Mouse (Mus musculus) hindbrain, embryonic 15.5 days (tissue): ENCODE measurements around the gene Acbd4. TPM values are rescaled to one million over a fixed set of nuclear protein-coding genes. Genes with fewer than 3 reads are reported as not detected.
A peak's percentile ranks its signal among the peaks of the same experiment; 100 is the strongest.

Source experiments
- ATAC-seq: fragments of 200-750 bp; cut with Nextera tagmentation; 2 replicates; pipeline ENCODE4 v1.8.0; 2017; ENCODE audit warnings: low read depth, moderate number of reproducible peaks, moderate TSS enrichment; ENCODE audit not compliant: low FRiP score
- H3K27ac ChIP-seq: fragments of 300-500 bp; sonication (generic); replicated peaks from 2 replicates; pipeline ENCODE4 v1.5.1; 2015; ENCODE audit warnings: mild to moderate bottlenecking, inconsistent platforms
- H3K27me3 ChIP-seq: fragments of 300-500 bp; sonication (generic); 2 replicates; pipeline ENCODE4 v1.6.1; 2015; ENCODE audit warnings: control low read depth, inconsistent platforms
- H3K36me3 ChIP-seq: fragments of 300-500 bp; sonication (generic); 2 replicates; pipeline ENCODE4 v1.6.1; 2015; ENCODE audit warnings: control low read depth, inconsistent platforms
- H3K4me1 ChIP-seq: fragments of 300-500 bp; sonication (generic); replicated peaks from 2 replicates; pipeline ENCODE4 v1.6.1; 2015; ENCODE audit warnings: control low read depth, inconsistent platforms
- H3K4me2 ChIP-seq: fragments of 300-500 bp; sonication (generic); 2 replicates; pipeline ENCODE4 v1.6.1; 2015; ENCODE audit warnings: moderate library complexity, mild to moderate bottlenecking, inconsistent platforms
- H3K4me3 ChIP-seq: fragments of 300-500 bp; sonication (generic); 2 replicates; pipeline ENCODE4 v1.5.1; 2015; ENCODE audit warnings: mild to moderate bottlenecking, inconsistent platforms
- H3K9ac ChIP-seq: fragments of 300-500 bp; sonication (generic); 2 replicates; pipeline ENCODE4 v1.6.1; 2015; ENCODE audit warnings: inconsistent platforms
- H3K9me3 ChIP-seq: fragments of 300-500 bp; sonication (generic); 2 replicates; pipeline ENCODE4 v1.6.1; 2016; ENCODE audit warnings: control low read depth, inconsistent platforms
- WGBS: fragments of 180-500 bp; shearing (Covaris S2); methylation state at CpG from one replicate; pipeline ENCODE4 v1.1.7; 2015; 5-methylcytosine and 5-hydroxymethylcytosine counted together
- polyA plus RNA-seq: library from polyadenylated mRNA; unstranded; fragments of >200 nt; fragmentation: Nextera tagmentation; extraction: Ambion mirVana; gene quantifications from 2 replicates; pipeline ENCODE4 v1.2.1, GENCODE M21; 2015

Acbd4 gene
- polyA plus RNA-seq, 1 experiment from 2014 or later: 11.1 TPM

DNA sequence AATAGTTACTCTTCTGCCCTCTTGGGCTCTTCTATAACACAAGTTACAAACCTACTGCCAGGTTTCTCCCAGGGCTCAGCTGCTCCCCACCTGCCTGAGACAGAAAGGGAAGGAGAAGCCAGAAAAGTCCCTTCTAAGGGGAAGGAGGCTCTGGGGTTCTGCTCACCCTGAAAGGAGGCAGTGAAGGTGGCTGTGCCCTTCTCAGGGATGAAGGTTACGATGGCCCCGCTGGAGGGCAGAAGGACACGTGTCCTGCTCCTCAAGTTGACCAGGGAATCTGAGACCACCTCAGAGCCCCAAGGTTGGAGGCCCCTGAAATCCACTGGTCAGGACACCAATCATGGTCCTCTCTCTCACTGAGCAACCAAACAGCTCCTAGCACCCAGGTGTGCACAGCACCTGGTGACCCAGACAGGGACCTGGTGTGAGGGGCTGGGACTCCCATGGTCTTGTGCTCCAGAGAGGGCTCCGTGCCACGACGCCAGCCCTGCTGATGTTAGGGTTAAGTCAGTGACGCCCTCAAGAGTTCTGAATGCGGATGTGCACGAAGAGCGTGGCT lies 31.1 kb upstream of the Acbd4 start:
- Histone ChIP-seq H3K36me3 (peaks cover 37% of the 10 kb centered on the region), H3K9ac (no peak overlapping the region), H3K4me3 (no peak overlapping the region), H3K27ac (no peak overlapping the region), H3K9me3 (no peaks in the 10 kb centered on the region), H3K4me1 (no peaks in the 10 kb centered on the region), H3K4me2 (no peak overlapping the region), H3K27me3 (no peaks in the 10 kb centered on the region)
- ATAC-seq: no peak
- WGBS: 98% methylated on average over 10 of the region's 10 CpGs

DNA sequence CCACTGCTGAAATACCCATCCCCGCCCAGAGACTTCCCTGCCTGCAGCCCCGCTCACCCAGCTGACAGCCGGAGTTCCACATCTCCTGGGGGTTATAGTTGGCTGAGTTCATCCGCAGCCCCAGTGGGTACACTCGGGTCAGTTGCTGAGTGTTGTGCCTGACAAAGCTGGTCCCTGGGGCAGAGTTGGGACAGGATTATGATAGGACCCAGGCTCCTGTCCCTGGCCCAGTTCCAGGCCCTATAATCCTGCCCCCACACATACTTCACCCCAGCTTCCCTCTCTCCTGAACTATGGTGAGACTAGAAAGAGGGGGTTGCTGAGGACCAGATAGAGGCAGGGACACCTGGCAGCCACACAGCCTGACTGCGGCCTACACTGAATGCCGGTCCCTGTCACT lies 27.8 kb upstream of the Acbd4 start:
- Histone ChIP-seq H3K4me2 (no peak overlapping the region), H3K36me3 (peaks cover 12% of the 10 kb centered on the region), H3K27me3 (no peaks in the 10 kb centered on the region), H3K9me3 (no peaks in the 10 kb centered on the region), H3K4me3 (no peak overlapping the region), H3K4me1 (no peaks in the 10 kb centered on the region), H3K9ac (no peak overlapping the region), H3K27ac (no peak overlapping the region)
- 85% methylated on average over 7 of the region's 7 CpGs for WGBS
- ATAC-seq: no peak

DNA sequence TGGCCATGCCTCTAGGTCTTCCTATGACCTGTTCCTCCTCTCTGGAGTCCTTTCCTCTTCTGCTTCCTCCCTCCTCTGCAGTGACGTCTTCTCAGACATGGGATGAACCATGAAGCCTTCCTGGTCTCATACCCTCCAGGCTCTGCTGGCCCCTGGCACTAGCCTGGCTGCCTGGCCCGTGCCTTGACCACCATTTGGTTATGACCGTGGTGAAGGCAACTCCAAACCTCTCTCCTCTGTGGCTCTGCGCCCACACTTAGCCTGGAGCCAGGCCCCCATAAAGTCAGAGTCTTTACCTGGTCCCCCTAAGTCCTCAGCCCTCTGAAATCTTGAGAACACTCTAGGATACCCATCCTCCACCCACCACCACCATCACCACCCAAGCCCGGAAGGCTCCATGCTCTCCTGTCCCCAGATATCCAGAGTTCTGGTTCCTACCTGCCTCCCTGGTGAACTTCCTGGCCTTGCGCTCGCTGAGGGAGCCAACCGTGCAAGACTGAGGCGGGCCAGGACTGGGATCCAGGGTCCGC lies 27.3 kb upstream of the Acbd4 start:
- H3K36me3 ChIP-seq: peaks cover 7% of the 10 kb centered on the region
- no peaks in the 10 kb centered on the region for H3K4me1 ChIP-seq
- no peak overlapping the region for H3K27ac ChIP-seq
- WGBS: 71% methylated on average over 10 of the region's 10 CpGs
- no peak for ATAC-seq
- H3K9ac ChIP-seq: no peak overlapping the region
- H3K4me3 ChIP-seq: no peak overlapping the region
- peaks cover 4% of the 10 kb centered on the region; the same call in 1 of the 2 replicates for H3K27me3 ChIP-seq
- H3K4me2 ChIP-seq: no peak overlapping the region
- H3K9me3 ChIP-seq: no peaks in the 10 kb centered on the region

DNA sequence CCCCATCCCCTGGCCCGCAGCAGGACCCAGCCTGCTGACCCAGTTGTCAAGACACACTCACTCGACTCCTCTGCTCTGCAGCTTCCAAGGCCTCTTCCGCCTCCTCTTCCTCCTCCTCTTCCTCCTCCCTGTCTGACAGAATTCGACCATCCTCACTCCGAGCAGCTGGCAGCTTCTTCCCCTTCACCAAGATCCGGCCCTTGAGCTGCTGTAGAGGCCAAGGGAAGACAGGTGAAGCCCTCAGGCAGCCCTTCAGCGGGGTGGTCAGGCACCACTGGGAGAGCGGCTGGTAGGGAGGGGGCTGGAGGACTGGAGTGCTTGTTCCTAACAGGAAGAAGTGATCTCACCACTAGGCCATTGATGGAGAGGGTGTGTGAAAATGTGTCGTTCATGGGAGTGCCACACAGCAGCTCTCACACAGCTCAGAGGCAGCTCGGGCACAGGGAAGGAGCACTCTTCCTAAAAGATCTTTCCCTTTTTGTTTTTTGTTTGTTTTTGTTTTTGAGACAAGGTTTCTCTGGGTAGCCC lies 26.6 kb upstream of the Acbd4 start:
- ATAC-seq: no peak
- Histone ChIP-seq H3K36me3 (peaks cover 2% of the 10 kb centered on the region; the same call in 1 of the 2 replicates), H3K4me1 (no peaks in the 10 kb centered on the region), H3K9ac (no peak overlapping the region), H3K4me2 (no peak overlapping the region), H3K9me3 (no peaks in the 10 kb centered on the region), H3K27me3 (peaks cover 4% of the 10 kb centered on the region; the same call in 1 of the 2 replicates), H3K4me3 (no peak overlapping the region), H3K27ac (no peak overlapping the region)
- WGBS: 33% methylated on average over 10 of the region's 10 CpGs

DNA sequence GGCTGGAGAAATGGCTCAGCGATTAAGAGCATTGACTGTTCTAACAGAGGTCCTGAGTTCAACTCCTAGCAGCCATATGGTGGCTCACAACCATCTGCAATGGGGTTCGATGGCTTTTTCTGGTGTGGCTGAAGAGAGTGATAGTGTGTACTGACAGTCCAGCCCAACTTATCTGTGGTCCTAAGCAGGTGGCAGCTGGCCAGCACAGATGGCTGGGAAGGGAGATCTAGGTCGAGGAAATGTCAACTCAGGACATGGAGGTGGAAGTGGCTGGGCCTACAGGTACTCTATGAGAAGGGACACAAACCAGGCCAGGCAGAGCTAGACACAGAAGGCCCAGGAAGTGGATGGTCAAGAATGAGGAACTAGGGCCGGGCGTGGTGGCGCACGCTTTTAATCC lies 25.5 kb upstream of the Acbd4 start:
- no peak overlapping the region for H3K27ac ChIP-seq
- no peak for ATAC-seq
- H3K4me2 ChIP-seq: no peak overlapping the region
- H3K9ac ChIP-seq: no peak overlapping the region
- H3K27me3 ChIP-seq: peaks cover 11% of the 10 kb centered on the region; the same call in 1 of the 2 replicates
- 95% methylated on average over 7 of the region's 7 CpGs for whole genome bisulfite sequencing
- H3K4me3 ChIP-seq: no peak overlapping the region
- no peaks in the 10 kb centered on the region for H3K36me3 ChIP-seq
- H3K4me1 ChIP-seq: peaks cover 10% of the 10 kb centered on the region
- no peaks in the 10 kb centered on the region for H3K9me3 ChIP-seq

DNA sequence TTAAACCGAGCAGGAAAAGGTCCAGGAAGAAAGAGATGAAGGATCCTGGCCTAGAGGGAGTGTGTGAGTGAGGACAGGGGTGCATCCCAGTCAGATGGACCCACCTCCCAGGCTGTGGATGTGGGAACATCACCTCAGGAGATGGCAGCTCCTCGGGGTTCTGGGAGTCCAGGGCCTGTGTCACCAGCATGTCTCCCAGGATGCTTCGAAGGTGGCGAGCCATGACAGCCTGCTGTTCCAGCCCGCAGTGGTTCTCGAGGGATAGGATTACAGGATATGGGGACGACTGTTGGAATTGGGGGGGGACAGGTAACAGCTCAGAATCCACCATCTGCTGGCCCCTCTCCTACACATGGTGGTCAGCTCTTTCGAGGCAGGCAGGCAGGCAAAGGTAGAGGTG lies 24.9 kb upstream of the Acbd4 start:
- Histone ChIP-seq H3K4me2 (no peak overlapping the region), H3K9ac (no peak overlapping the region), H3K27ac (no peak overlapping the region), H3K27me3 (peaks cover 16% of the 10 kb centered on the region), H3K4me3 (no peak overlapping the region), H3K4me1 (peaks cover 10% of the 10 kb centered on the region), H3K36me3 (no peaks in the 10 kb centered on the region), H3K9me3 (no peaks in the 10 kb centered on the region)
- no peak for ATAC-seq
- 87% methylated on average over 8 of the region's 8 CpGs for WGBS

DNA sequence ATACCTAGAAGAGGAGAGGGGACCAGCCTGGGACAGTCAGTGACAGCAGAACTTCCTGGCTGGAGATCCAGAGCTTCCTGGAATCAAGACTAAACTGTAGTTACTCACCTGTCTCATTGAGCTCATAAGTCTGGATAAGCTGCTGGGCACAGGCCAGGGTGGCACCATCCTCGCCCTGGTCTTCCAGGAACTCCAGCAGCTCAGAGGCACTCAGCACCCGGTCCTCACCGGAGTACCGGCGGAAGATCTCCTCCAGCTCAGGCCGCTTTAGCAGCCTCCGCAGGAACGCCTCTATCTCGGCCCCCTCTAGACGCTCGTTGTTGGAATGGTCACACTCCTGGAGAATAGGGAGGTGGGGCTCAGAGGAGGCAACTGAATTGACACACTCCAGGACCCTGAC lies 23.4 kb upstream of the Acbd4 start:
- Histone ChIP-seq H3K36me3 (no peaks in the 10 kb centered on the region), H3K9me3 (no peaks in the 10 kb centered on the region), H3K4me1 (peaks cover 10% of the 10 kb centered on the region), H3K9ac (no peak overlapping the region), H3K4me2 (no peak overlapping the region), H3K4me3 (no peak overlapping the region), H3K27ac (no peak overlapping the region), H3K27me3 (peaks cover 28% of the 10 kb centered on the region)
- ATAC-seq: no peak
- WGBS: 78% methylated on average over 11 of the region's 11 CpGs

DNA sequence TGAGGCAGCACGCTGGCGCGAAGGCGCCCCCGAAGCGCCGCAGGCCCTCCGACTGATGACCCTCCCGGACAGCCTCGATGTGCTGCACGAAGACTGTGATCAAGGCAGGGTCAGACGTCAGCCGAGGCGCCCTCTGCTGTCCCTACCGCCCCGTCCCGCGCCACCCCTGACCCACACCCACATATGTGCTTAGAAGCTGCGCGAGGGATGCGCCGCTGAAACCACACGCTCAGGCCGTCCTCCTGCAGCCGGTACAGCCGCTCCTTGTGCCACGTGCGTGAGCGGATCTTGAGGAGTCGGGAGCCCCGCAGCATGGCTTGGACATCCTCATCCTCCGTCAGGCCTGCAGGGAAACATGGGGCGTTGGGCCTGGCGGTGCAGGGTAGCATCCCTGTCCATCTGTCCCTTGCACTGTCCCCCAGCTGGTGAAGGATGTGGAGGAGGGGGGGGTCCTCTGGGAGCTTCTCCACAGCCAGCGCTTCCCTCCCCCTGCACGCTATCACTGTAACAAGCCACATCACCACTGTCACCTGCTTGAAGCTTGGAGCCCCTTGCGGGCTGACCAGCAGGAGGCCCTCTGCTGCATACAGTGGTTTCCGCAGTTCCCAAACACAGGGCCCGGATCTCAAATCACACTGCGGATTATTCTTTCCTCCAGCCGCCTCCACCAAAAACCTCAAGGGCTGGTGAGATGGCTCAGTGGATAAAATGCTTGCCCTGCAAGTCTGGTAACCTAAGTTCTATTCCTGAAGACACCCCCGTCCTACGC lies 21.0 kb upstream of the Acbd4 start:
- Histone ChIP-seq H3K4me3 (peak overlapping the region; percentile 29), H3K36me3 (no peaks in the 10 kb centered on the region), H3K27me3 (peaks cover 28% of the 10 kb centered on the region), H3K9me3 (no peaks in the 10 kb centered on the region), H3K4me2 (peak overlapping the region; percentile 56), H3K4me1 (peaks cover 10% of the 10 kb centered on the region), H3K9ac (peak overlapping the region; percentile 11; the same call in 1 of the 2 replicates), H3K27ac (no peak overlapping the region)
- 1% methylated on average over 43 of the region's 43 CpGs for WGBS
- peak; percentile 69; the same call in 1 of the 2 replicates for ATAC-seq

DNA sequence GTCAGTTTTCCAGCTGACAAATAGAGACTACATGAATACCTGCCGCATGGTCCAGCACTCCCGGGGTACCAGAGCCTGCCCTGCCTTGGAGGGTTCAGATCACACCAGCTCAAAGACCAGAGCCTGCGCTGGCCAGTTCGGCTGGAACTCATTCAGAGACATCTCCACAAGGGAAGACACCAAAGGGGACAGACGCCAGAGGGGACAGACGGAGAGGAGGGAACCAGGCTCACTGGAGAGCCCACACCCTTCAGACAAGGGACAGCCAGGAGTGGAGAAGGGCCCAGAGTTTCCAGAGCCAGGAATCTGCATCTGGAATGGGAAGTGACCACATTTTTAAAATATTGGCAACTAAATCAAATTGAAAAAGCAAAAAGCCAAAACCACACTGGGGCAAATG lies 19.9 kb upstream of the Acbd4 start:
- WGBS: 50% methylated on average over 6 of the region's 6 CpGs
- ATAC-seq: no peak
- no peaks in the 10 kb centered on the region for H3K9me3 ChIP-seq
- H3K4me3 ChIP-seq: no peak overlapping the region
- peaks cover 10% of the 10 kb centered on the region for H3K4me1 ChIP-seq
- peaks cover 28% of the 10 kb centered on the region for H3K27me3 ChIP-seq
- no peak overlapping the region for H3K9ac ChIP-seq
- H3K4me2 ChIP-seq: no peak overlapping the region
- no peaks in the 10 kb centered on the region for H3K36me3 ChIP-seq
- no peak overlapping the region for H3K27ac ChIP-seq

DNA sequence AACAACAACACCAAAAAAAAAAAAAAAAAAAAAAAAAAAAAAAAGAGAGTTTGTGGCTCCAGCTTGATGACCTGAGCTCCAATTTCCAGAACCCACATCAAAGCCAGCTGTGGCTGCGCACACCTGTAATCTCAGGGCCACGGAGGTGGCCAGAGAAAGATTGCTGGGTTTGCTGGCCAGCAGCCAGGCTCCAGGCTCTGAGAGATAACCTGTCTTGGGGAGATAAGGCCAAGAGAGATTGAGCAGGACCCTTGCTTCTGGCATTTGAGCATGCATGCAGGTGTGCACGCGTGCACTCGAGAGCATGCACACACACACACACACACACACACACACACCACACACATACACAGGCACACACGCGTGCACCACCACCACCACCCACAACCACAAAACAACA lies 8.2 kb upstream of the Acbd4 start:
- Histone ChIP-seq H3K9ac (no peak overlapping the region), H3K4me2 (no peak overlapping the region), H3K36me3 (no peaks in the 10 kb centered on the region), H3K4me3 (no peak overlapping the region), H3K27me3 (peaks cover 2% of the 10 kb centered on the region; the same call in 1 of the 2 replicates), H3K9me3 (no peaks in the 10 kb centered on the region), H3K27ac (no peak overlapping the region), H3K4me1 (0 out of 2 replicates have a peak, but pooled peaks cover 4% of the 10 kb centered on the region)
- no peak for ATAC-seq
- WGBS: 96% methylated on average over 7 of the region's 7 CpGs

DNA sequence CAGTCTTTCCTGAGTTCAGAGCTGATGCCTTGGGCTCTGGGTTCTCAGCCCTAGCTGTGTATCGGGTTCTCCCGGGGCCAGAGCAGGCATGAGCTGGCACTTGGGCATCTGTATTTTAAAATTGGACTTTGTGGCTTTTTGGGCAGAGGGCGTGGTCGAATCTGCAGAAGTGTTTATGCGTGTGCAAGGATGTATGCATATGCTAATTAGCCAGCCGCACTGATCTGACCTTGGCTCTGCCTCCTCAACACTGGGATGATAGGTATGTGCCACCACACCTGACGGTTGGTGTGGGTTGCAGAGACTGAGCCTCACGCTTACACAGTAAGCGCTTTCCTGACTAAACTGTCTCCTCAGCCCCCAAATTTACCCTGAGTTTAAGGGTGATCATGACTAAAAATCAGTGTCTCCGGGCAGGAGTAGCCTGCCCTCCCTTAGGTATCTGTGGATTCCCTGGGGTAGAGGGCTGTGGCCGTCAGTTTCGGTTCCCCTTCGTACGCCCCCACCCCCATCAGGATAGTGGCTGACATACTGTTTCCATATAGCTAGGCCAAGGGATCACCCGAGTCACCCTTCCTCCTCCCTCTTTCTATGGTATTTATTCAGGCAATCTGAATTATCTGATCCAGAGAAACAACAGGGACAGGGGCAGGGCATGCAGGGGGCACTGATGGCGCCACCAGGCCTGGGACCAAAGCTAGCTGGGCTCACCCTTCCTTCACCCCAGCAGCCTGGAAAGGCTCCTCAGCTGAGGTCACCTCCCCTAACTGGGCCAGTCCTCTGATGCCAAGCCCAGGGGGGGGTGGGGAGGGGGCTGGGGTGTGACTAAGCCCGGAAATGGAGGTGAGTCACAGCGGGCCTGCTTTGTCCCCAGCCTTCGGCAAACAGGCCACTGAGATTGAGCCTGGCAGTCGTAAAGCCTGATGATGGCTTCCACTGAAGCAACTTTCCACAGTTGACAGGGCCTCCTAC lies 7.3 kb upstream of the Acbd4 start:
- Histone ChIP-seq H3K27me3 (peaks cover 7% of the 10 kb centered on the region), H3K9me3 (no peaks in the 10 kb centered on the region), H3K4me2 (no peak overlapping the region), H3K4me3 (no peak overlapping the region), H3K36me3 (no peaks in the 10 kb centered on the region), H3K27ac (no peak overlapping the region), H3K4me1 (0 out of 2 replicates have a peak, but pooled peaks cover 4% of the 10 kb centered on the region), H3K9ac (no peak overlapping the region)
- 0 out of 2 replicates have a peak, but pooled peaks have one; percentile 19 for ATAC-seq
- 73% methylated on average over 20 of the region's 20 CpGs for WGBS
